Mouse (Mus musculus): ENCODE data around the gene Pclo. TPM values are rescaled to one million over a fixed set of nuclear protein-coding genes. Genes with fewer than 3 reads are reported as not detected.

Gene Pclo
- polyA plus RNA-seq, 1 experiment from 2014 or later = 1.4 TPM

GRCm38 (mm10) chr5:14641260-14641659 is 126.5 kb downstream of the Pclo start:
- H3K27me3 ChIP-seq (replicated peaks; ENCODE audit: control insufficient read depth, insufficient read depth, low read length) = no peaks in the 10 kb centered on the region
- no peaks in the 10 kb centered on the region for H3K9me3 ChIP-seq (ENCODE audit: control insufficient read depth, low read length)
- no peak overlapping the region for H3K4me2 ChIP-seq (ENCODE audit: low read depth, low read length)
- H3K4me3 ChIP-seq (ENCODE audit: low read depth, low read length) = no peak overlapping the region
- no peak overlapping the region for H3K9ac ChIP-seq (ENCODE audit: low read depth, low read length)
- WGBS = 88% methylated on average over 1 of the region's 1 CpGs
- H3K4me1 ChIP-seq (ENCODE audit: control insufficient read depth, insufficient read depth, low read length) = no peaks in the 10 kb centered on the region
- ATAC-seq (ENCODE audit: low read depth) = no peak
- no peak for DNase-seq (ENCODE audit: low spot score)
- no peak overlapping the region for H3K27ac ChIP-seq (replicated peaks; ENCODE audit: low read depth, low read length)
- H3K36me3 ChIP-seq (ENCODE audit: control insufficient read depth, insufficient read depth, low read length) = no peaks in the 10 kb centered on the region

GRCm38 (mm10) chr5:14645856-14646255 is 131.1 kb downstream of the Pclo start:
- H3K36me3 ChIP-seq (ENCODE audit: control insufficient read depth, insufficient read depth, low read length) = no peaks in the 10 kb centered on the region
- 90% methylated on average over 3 of the region's 3 CpGs for WGBS
- ATAC-seq (ENCODE audit: low read depth) (no peak), DNase-seq (ENCODE audit: low spot score) (no peak)
- H3K4me3 ChIP-seq (ENCODE audit: low read depth, low read length) = no peak overlapping the region
- no peaks in the 10 kb centered on the region for H3K9me3 ChIP-seq (ENCODE audit: control insufficient read depth, low read length)
- H3K27ac ChIP-seq (replicated peaks; ENCODE audit: low read depth, low read length) = no peak overlapping the region
- no peaks in the 10 kb centered on the region for H3K27me3 ChIP-seq (replicated peaks; ENCODE audit: control insufficient read depth, insufficient read depth, low read length)
- no peak overlapping the region for H3K4me2 ChIP-seq (ENCODE audit: low read depth, low read length)
- no peaks in the 10 kb centered on the region for H3K4me1 ChIP-seq (ENCODE audit: control insufficient read depth, insufficient read depth, low read length)
- no peak overlapping the region for H3K9ac ChIP-seq (ENCODE audit: low read depth, low read length)

GRCm38 (mm10) chr5:14660637-14661036 is 145.9 kb downstream of the Pclo start:
- no peaks in the 10 kb centered on the region for H3K27me3 ChIP-seq (replicated peaks; ENCODE audit: control insufficient read depth, insufficient read depth, low read length)
- H3K4me3 ChIP-seq (ENCODE audit: low read depth, low read length) = no peak overlapping the region
- WGBS = 68% methylated on average over 1 of the region's 1 CpGs
- ATAC-seq (ENCODE audit: low read depth) = no peak
- H3K36me3 ChIP-seq (ENCODE audit: control insufficient read depth, insufficient read depth, low read length) = no peaks in the 10 kb centered on the region
- no peak overlapping the region for H3K4me2 ChIP-seq (ENCODE audit: low read depth, low read length)
- no peaks in the 10 kb centered on the region for H3K4me1 ChIP-seq (ENCODE audit: control insufficient read depth, insufficient read depth, low read length)
- no peak overlapping the region for H3K27ac ChIP-seq (replicated peaks; ENCODE audit: low read depth, low read length)
- H3K9ac ChIP-seq (ENCODE audit: low read depth, low read length) = no peak overlapping the region
- DNase-seq (ENCODE audit: low spot score) = no peak
- H3K9me3 ChIP-seq (ENCODE audit: control insufficient read depth, low read length) = no peaks in the 10 kb centered on the region

GRCm38 (mm10) chr5:14662180-14662579 is 147.5 kb downstream of the Pclo start:
- Histone ChIP-seq H3K36me3 (ENCODE audit: control insufficient read depth, insufficient read depth, low read length) (no peaks in the 10 kb centered on the region), H3K27me3 (replicated peaks; ENCODE audit: control insufficient read depth, insufficient read depth, low read length) (no peaks in the 10 kb centered on the region), H3K4me3 (ENCODE audit: low read depth, low read length) (no peak overlapping the region), H3K27ac (replicated peaks; ENCODE audit: low read depth, low read length) (no peak overlapping the region), H3K4me2 (ENCODE audit: low read depth, low read length) (no peak overlapping the region), H3K4me1 (ENCODE audit: control insufficient read depth, insufficient read depth, low read length) (no peaks in the 10 kb centered on the region), H3K9ac (ENCODE audit: low read depth, low read length) (no peak overlapping the region), H3K9me3 (ENCODE audit: control insufficient read depth, low read length) (no peaks in the 10 kb centered on the region)
- DNase-seq (ENCODE audit: low spot score) (no peak), ATAC-seq (ENCODE audit: low read depth) (no peak)
- WGBS = 75% methylated on average over 1 of the region's 1 CpGs

- Histone ChIP-seq H3K4me3 (ENCODE audit: low read depth, low read length) (no peak overlapping the region), H3K36me3 (ENCODE audit: control insufficient read depth, insufficient read depth, low read length) (no peaks in the 10 kb centered on the region), H3K4me1 (ENCODE audit: control insufficient read depth, insufficient read depth, low read length) (no peaks in the 10 kb centered on the region), H3K27ac (replicated peaks; ENCODE audit: low read depth, low read length) (no peak overlapping the region), H3K9ac (ENCODE audit: low read depth, low read length) (no peak overlapping the region), H3K9me3 (ENCODE audit: control insufficient read depth, low read length) (no peaks in the 10 kb centered on the region), H3K4me2 (ENCODE audit: low read depth, low read length) (no peak overlapping the region), H3K27me3 (replicated peaks; ENCODE audit: control insufficient read depth, insufficient read depth, low read length) (no peaks in the 10 kb centered on the region)
- no peak for DNase-seq (ENCODE audit: low spot score)
- ATAC-seq (ENCODE audit: low read depth) = no peak
- WGBS = 78% methylated on average over 1 of the region's 1 CpGs
Observed at GRCm38 (mm10) chr5:14662603-14663002, 147.9 kb downstream of the Pclo start.

- peak; percentile 30 for DNase-seq (ENCODE audit: low spot score)
- 89% methylated on average over 6 of the region's 6 CpGs for WGBS
- Histone ChIP-seq H3K27me3 (replicated peaks; ENCODE audit: control insufficient read depth, insufficient read depth, low read length) (no peaks in the 10 kb centered on the region), H3K4me2 (ENCODE audit: low read depth, low read length) (no peak overlapping the region), H3K4me1 (ENCODE audit: control insufficient read depth, insufficient read depth, low read length) (no peaks in the 10 kb centered on the region), H3K27ac (replicated peaks; ENCODE audit: low read depth, low read length) (no peak overlapping the region), H3K36me3 (ENCODE audit: control insufficient read depth, insufficient read depth, low read length) (no peaks in the 10 kb centered on the region), H3K9me3 (ENCODE audit: control insufficient read depth, low read length) (no peaks in the 10 kb centered on the region), H3K4me3 (ENCODE audit: low read depth, low read length) (no peak overlapping the region), H3K9ac (ENCODE audit: low read depth, low read length) (no peak overlapping the region)
- ATAC-seq (ENCODE audit: low read depth) = no peak
Observed at GRCm38 (mm10) chr5:14680419-14680818, 165.7 kb downstream of the Pclo start.

GRCm38 (mm10) chr5:14691995-14692394 is 177.3 kb downstream of the Pclo start:
- H3K9ac ChIP-seq (ENCODE audit: low read depth, low read length) = no peak overlapping the region
- no peak overlapping the region for H3K4me2 ChIP-seq (ENCODE audit: low read depth, low read length)
- ATAC-seq (ENCODE audit: low read depth) (no peak), DNase-seq (ENCODE audit: low spot score) (no peak)
- H3K4me1 ChIP-seq (ENCODE audit: control insufficient read depth, insufficient read depth, low read length) = no peaks in the 10 kb centered on the region
- H3K9me3 ChIP-seq (ENCODE audit: control insufficient read depth, low read length) = no peaks in the 10 kb centered on the region
- 62% methylated on average over 2 of the region's 2 CpGs for WGBS
- H3K27me3 ChIP-seq (replicated peaks; ENCODE audit: control insufficient read depth, insufficient read depth, low read length) = no peaks in the 10 kb centered on the region
- H3K36me3 ChIP-seq (ENCODE audit: control insufficient read depth, insufficient read depth, low read length) = no peaks in the 10 kb centered on the region
- H3K27ac ChIP-seq (replicated peaks; ENCODE audit: low read depth, low read length) = no peak overlapping the region
- H3K4me3 ChIP-seq (ENCODE audit: low read depth, low read length) = no peak overlapping the region

GRCm38 (mm10) chr5:14696745-14697144 is 182.0 kb downstream of the Pclo start:
- Histone ChIP-seq H3K4me3 (ENCODE audit: low read depth, low read length) (no peak overlapping the region), H3K4me2 (ENCODE audit: low read depth, low read length) (no peak overlapping the region), H3K36me3 (ENCODE audit: control insufficient read depth, insufficient read depth, low read length) (no peaks in the 10 kb centered on the region), H3K27ac (replicated peaks; ENCODE audit: low read depth, low read length) (no peak overlapping the region), H3K27me3 (replicated peaks; ENCODE audit: control insufficient read depth, insufficient read depth, low read length) (no peaks in the 10 kb centered on the region), H3K9ac (ENCODE audit: low read depth, low read length) (no peak overlapping the region), H3K9me3 (ENCODE audit: control insufficient read depth, low read length) (no peaks in the 10 kb centered on the region), H3K4me1 (ENCODE audit: control insufficient read depth, insufficient read depth, low read length) (no peaks in the 10 kb centered on the region)
- WGBS = 70% methylated on average over 2 of the region's 2 CpGs
- ATAC-seq (ENCODE audit: low read depth) (no peak), DNase-seq (ENCODE audit: low spot score) (no peak)

GRCm38 (mm10) chr5:14700900-14701299 is 186.2 kb downstream of the Pclo start:
- DNase-seq (ENCODE audit: low spot score) (no peak), ATAC-seq (ENCODE audit: low read depth) (no peak)
- H3K9me3 ChIP-seq (ENCODE audit: control insufficient read depth, low read length) = no peaks in the 10 kb centered on the region
- H3K36me3 ChIP-seq (ENCODE audit: control insufficient read depth, insufficient read depth, low read length) = no peaks in the 10 kb centered on the region
- no peaks in the 10 kb centered on the region for H3K4me1 ChIP-seq (ENCODE audit: control insufficient read depth, insufficient read depth, low read length)
- no peak overlapping the region for H3K9ac ChIP-seq (ENCODE audit: low read depth, low read length)
- no peak overlapping the region for H3K4me2 ChIP-seq (ENCODE audit: low read depth, low read length)
- H3K27me3 ChIP-seq (replicated peaks; ENCODE audit: control insufficient read depth, insufficient read depth, low read length) = no peaks in the 10 kb centered on the region
- H3K4me3 ChIP-seq (ENCODE audit: low read depth, low read length) = no peak overlapping the region
- no peak overlapping the region for H3K27ac ChIP-seq (replicated peaks; ENCODE audit: low read depth, low read length)
